8 mouse cellular contexts compared by ENCODE assay signal in the genomic region with DNA sequence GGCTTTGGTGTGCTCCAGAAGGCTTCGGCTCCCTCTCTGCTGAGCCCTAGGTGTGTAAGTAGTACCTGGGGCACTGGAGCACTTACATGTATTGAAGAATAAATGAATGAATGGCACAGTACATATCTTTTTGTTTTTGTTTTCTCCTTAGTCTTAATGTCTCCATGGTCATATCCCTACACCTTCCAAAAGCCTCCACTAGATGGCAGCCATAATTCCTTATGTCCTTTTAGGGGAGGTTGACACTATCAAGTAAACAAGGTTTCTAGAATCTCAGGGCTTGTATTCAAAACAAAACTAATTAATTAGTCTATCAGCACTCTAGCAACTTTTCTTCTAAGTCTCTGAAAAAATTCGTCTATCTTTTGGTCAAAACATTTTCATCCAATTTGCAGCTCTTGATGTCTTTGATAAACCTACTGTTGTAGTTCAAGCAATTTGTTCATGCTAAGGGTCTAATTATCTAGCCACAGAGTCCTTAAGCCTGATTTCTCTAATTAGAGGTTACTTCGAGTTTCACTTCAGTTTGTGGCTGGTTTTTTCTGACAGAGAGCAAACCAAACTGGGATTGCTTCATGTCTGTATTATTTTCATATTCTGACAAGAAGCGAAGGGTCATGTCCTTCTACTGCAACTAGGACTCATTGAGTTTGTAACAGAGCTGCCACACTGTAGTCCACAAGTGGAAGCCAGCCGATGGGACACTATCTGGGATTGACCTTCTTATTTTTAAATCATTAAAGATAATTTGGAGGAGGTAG.
DNase-seq lines count a peak whose midpoint lies in the region.

No protein-coding gene starts in this region.

- intact Hi-C loops in heart, postnatal 25 days (cut with DNase I), result loop anchor here (5.0 to 10.0 kb wide), 2 partner anchors 96 to 229 kb away; no protein-coding TSS in a partner anchor

- DNase-seq in heart, adult 8-10 months (ENCODE audit: low spot score), result peak; percentile 61
- DNase-seq in heart, postnatal 25 days (ENCODE audit: low spot score), result no peak
- peak; percentile 50 for DNase-seq in urinary bladder, postnatal 14 days (ENCODE audit: low spot score)
- DNase-seq in urinary bladder, postnatal 10 days (ENCODE audit: low spot score), result no peak
- DNase-seq in embryo, embryonic 10 days (ENCODE audit: low spot score), result peak; percentile 71
- DNase-seq in induced T-regulatory cell, adult 2 months (ENCODE audit: low read depth), result peak; percentile 83
- peak; percentile 45 for DNase-seq in mesoderm, embryonic 11.5 days (ENCODE audit: low read depth, low spot score)
- no peak for DNase-seq in ovary, adult 18-20 months (ENCODE audit: low spot score)

Comparison
In these comparisons a context has a peak if more than half of its experiments do, and no peak if none do; other contexts are left out.
1. DNase-seq: peak in heart, adult 8-10 months (single experiment), urinary bladder, postnatal 14 days (single experiment), embryo, embryonic 10 days (single experiment), induced T-regulatory cell, adult 2 months (single experiment) and mesoderm, embryonic 11.5 days (single experiment); none in heart, postnatal 25 days (single experiment), urinary bladder, postnatal 10 days (single experiment) and ovary, adult 18-20 months (single experiment).